Mouse (Mus musculus): Measurements from ENCODE around the gene Eif4b. TPM values are rescaled to one million over a fixed set of nuclear protein-coding genes. Genes with fewer than 3 reads are reported as not detected.
"Not testable (repeated sequence)": the region's sequence is repeated elsewhere in the genome, so short reads cannot be mapped to it uniquely, and the experiment has no call there.

The Eif4b gene
- total RNA-seq, 2 experiments from 2014 or later: 148 to 169 TPM

DNA sequence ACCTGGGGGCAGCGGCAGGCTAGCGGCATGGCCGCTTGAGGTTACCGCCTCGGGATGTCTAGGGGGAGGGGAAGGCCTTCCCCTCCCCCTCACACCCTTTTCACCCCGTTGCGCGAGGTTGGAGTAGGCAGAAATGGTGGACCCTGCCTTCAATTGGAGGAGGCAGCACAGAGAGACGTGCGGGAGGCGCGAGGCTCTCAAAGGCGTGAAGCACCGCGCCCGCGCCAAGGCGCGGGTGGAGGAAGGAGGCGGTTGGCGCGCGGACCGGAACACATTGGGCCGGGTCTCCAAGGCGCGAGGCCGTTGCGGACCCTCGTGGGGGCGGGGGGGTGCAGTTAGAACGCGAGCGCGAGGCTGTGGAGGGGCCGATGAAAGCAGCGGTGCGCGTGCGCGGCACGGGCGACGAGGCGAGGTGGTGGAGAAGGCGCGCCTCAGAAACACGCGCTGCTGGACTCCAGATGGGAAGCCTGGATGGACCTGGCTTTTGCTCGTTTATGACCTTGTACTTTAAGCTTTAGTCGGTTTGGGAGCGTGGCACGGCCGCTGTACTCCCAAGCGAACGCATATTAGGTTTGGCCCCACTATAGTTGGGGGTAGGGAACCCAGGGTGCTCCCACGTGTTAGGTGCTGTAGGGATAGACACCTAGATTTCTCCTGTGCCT is 628 bp downstream of the Eif4b start:
- peak; percentile 39 to 58 for DNase-seq
- intact Hi-C loops (cut with DNase I): loop anchor here (10.0 kb wide), 1 partner anchor 849 kb away; the partner anchor contains the start of gene Grasp

DNA sequence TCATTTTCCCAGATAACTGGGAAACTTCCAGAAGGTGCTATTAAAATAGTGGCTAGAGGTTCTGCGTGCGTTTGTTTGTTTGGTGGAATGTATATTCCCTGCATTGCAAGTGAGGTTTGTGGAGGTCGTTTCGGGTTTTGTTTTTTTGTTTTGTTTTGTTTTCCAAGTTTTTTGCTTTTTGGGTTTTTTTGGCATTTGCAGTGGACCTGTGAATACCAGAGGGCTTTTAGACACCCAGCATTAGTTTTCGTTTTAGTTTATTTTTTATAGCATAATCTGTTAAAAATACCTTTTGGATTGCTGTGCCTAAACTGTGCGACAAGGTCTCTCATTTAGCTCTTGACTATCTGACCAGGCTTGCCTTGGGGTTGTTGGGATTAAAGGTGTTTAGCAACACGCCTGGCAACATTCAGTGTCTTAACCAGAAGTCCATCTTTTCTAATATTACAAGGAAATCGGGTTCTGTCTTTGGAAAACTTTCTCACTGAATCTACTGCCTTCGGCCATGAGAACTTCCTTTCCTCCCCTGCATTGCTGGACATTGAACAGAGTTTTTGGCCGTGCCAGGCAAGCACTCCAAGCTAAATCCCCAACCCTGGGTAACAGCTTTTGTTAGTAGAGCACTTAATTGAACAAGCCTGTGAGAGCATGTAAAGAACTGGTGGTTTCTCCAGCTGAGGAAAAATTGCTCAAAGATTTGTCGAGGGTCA is 1.5 kb downstream of the Eif4b start:
- no peak for DNase-seq
- intact Hi-C loops (cut with DNase I): loop anchor here (10.0 kb wide), 1 partner anchor 850 kb away; the partner anchor contains the start of gene Grasp

DNA sequence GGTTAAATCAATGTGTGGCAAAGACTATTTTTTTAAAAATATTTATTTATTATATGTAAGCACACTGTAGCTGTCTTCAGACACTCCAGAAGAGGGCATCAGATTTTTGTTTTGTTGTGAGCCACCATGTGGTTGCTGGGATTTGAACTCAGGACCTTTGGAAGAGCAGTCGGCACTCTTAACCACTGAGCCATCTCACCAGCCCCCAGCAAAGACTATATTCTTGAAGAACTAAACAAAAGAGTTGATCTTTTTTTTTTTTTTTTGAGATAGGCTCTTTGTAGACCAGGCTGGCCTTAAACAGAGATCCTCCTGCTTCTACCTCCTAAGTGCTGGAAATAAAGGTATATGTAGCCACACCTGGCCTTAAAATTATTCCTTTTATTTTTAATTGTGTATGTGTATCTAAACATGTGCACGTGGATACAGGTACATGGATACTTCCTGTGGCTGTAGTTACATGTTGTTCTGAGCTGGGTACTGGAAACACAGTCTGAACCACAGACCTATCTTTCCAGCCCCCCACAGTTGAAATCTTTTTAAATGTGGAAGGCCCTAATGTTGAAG is 3.6 kb downstream of the Eif4b start:
- DNase-seq: no peak
- intact Hi-C loops (cut with DNase I): loop anchor here (10.0 kb wide), 1 partner anchor 852 kb away; the partner anchor contains the start of gene Grasp

DNA sequence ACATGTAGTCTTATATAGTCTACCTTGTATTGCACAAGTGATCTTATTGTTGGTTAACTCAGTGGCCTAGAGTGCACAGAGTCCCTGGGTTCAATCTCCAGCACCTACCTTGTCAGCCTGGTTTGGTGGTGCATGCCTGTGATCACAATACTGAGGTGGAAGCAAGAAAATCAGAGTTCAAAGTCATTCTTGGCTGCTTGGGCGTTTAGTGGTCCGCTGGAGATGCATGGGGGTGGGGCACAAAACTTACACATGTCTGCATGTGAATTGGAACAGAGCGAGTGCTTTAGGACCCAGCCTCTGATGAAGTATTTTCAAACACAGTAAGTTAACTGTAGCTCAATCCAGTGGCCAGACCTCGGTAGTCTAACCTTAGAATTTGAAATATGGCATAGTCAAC is 5.6 kb downstream of the Eif4b start:
- intact Hi-C loops (cut with DNase I): loop anchor here (10.0 kb wide), 1 partner anchor 854 kb away; the partner anchor contains the start of gene Grasp
- DNase-seq: no peak

DNA sequence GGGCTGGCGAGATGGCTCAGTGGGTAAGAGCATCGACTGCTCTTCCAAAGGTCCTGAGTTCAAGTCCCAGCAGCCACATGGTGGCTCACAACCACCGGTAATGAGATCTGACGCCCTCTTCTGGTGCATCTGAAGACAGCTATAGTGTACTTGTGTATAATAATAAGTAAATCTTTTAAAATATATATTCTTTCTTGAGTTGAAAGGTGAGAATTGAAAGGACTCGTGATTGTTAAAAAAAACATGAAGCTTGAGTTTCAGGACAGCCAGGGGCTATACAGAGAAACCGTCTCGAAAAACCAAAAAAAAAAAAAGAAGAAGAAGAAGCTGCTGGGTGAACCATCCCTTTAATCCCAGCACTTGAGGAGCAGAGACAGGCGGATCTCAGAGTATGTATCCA is 6.4 kb downstream of the Eif4b start:
- intact Hi-C loops (cut with DNase I): loop anchor here (10.0 kb wide), 1 partner anchor 855 kb away; the partner anchor contains the start of gene Grasp

DNA sequence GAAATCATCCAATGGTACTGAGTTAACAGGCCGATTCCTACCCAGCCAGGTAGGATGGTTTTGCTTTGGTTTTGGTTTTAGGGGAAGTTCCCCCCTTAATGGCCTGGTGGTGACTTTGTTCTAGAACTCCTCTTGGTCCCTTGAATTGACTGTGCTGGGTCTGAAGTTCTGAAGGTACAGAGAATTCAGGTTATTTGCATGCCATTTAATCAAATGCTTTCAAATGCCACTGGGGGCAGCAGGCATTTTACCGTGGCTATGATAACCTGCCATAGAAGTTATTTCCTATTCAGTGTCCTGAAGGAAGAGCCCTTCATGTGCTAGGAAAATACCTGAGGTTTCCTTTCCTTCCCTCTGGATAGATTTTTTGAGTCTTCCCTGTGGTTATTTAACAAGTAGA is 6.9 kb downstream of the Eif4b start:
- intact Hi-C loops (cut with DNase I): no loop called here
- DNase-seq: no peak

More for the DNA sequence above, 6.4 kb downstream of the Eif4b start:
- DNase-seq: not testable (repeated sequence)

DNA sequence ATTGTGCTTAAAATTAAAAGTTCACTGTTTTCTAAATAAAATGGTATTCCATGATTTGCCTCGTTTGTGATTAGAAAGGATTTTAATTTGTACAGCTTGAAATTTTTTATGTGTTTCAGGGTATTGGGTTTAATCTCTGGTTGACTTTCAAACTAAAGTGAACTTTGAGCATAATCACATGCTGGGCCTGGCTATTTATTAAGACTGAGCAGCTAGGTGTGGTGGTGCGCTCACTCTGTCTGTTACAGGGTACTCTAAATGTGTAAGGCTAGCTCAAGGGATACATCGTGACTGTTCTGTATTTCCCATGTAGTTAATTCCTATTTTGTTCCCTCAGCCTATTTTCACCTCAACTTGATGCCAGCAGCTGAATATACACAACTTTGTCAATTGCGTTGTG is 8.6 kb downstream of the Eif4b start:
- DNase-seq: no peak
- intact Hi-C loops (cut with DNase I): no loop called here

DNA sequence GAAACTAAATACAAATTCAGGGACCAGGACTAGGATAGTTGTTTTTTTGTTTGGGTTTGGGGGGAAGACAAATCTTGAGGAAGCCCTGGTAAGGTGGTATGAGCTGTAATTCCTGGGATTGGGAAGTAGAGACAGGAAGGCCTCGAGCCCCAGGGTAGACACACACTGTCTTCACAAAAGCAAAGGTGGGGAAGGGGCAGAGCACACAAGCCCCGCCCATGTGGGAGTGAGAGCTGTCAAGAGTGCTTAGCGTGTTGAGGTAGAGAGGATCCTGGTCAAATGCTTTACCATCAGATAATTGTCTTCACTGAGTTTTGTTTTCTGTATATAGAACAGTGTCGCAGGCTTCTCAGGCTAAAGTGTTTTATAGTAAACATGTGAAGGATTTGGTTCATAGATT is 9.5 kb downstream of the Eif4b start:
- intact Hi-C loops (cut with DNase I): no loop called here
- DNase-seq: no peak

DNA sequence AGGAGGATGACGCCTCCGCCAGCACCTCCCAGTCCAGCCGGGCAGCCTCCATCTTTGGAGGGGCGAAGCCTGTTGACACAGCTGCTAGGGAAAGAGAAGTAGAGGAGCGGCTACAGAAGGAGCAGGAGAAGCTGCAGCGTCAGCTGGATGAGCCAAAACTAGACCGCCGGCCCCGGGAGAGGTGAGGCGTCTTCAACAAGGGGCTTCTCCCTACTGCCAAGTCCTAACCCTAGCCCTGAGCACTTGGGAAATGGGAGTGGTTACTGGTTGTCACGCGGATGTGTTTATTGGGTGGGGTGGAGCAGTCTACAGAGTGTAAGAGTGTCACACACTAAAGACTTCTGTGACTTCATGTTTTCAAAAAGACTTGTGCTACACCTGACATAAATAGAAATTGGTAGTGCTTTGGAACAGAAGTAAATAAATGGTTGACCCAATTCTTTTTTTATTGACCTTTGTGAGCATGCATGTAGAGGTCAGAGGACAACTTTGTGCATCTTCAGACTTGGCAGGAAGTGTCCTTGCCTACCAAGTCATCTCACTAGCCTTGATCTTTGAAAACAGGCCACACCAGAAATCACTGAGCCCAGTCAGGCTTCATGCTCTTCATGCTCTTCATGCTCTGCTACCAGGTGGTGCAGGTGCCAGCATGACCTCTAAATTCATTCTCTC is 16.5 kb downstream of the Eif4b start:
- no peak for DNase-seq
- intact Hi-C loops (cut with DNase I): no loop called here

DNA sequence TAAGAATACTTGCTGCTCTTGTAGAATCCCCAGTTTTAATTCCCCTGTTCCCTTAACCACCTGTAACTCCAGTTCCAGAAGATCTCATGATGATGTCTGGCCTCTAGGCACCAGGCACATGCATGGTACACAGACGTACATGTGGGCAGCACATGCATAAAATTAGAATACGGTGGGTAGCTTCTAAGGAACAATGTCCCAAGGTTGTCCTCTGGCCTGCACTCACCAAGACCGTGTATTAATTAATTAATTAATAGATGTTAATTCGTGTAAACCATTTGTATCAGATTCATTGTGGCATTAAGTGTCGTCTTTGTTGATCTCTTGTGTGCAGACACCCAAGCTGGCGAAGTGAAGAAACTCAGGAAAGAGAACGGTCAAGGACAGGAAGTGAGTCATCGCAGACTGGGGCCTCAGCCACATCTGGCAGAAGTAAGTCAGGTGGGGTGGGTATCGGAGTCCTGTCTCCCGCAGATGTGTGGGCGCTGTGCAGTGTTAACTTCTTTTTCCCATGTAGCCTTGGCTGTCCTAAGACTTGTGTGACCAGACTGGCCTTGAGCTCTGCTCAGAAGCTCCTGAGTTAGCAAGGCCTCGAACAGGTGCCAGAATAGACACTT is 17.6 kb downstream of the Eif4b start:
- no peak for DNase-seq
- intact Hi-C loops (cut with DNase I): no loop called here

DNA sequence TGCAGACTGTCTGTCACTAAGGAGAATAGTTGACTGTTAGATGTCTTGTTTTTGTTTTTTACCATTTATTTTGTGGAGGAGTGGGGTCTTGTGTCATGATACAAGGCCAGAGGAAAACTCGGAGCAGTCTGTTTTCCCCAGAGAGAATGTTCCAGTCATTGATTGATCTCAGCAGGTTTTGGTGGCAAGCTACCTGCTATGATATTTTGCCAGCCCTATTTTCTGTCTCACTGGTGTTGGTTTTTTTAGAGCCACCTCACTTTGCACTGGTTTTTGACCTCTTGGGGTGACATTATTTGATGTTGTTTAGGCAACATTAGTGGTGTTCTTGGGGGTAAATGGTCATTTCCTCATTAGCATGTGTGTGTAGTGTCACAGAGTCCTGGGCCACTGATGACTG is 18.1 kb downstream of the Eif4b start:
- no peak for DNase-seq
- intact Hi-C loops (cut with DNase I): no loop called here

DNA sequence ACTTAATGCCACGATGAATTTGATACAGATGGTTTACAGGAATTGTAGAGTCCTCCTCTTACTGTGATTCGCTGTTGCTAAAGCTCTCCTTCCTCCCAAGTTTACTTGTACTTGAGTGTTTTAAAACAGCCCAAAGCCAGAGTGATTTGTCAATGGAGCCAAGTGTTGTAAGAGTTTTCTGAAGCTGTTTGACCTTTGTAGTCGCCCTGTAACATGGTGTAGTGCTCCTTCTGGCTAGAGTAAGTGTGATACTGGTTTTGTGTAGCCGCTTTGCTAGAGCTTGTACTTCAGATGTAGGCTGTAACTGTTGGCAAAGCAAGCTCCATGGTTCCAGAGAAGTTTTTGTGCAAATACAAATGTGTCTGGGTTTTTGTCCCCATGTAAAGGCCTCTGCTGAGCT is 18.6 kb downstream of the Eif4b start:
- no peak for DNase-seq
- intact Hi-C loops (cut with DNase I): no loop called here

DNA sequence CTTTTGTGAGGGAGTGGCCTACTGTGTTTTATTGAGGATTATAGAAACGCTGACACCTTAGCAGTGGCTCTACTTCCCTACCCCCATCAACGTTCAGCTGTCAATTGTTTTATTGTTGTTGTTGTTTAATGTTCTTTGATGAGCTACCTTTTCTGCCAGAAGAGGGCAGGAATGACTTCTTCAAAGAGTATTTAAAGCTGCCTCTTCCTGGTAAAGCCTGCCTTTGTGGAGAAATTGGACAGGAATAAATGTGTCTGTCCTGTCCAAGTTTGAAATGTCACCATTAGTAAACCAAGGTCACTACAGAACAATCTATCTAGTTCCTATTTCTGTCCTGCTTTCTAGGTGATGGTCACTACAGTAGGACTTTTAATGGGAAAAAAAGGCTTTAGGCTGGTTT is 20.6 kb downstream of the Eif4b start:
- intact Hi-C loops (cut with DNase I): no loop called here
- DNase-seq: no peak

DNA sequence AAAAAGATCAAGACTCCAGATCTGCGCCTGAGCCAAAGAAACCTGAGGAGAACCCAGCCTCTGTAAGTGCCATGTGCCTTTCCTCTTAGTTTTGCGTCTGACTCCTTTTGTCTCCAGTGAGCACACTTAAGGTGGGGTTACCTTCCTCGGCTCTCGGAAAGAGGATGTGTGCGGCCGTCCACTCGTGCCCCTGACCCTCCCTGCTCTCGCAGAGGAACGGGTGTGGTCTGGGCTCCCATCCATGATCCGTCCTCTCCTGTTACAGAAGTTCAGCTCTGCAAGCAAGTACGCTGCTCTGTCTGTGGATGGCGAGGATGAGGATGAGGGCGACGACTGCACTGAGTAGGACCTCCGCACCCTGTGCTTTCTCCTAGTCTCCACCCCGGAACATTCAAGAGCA is 21.4 kb downstream of the Eif4b start:
- no peak for DNase-seq
- intact Hi-C loops (cut with DNase I): no loop called here

DNA sequence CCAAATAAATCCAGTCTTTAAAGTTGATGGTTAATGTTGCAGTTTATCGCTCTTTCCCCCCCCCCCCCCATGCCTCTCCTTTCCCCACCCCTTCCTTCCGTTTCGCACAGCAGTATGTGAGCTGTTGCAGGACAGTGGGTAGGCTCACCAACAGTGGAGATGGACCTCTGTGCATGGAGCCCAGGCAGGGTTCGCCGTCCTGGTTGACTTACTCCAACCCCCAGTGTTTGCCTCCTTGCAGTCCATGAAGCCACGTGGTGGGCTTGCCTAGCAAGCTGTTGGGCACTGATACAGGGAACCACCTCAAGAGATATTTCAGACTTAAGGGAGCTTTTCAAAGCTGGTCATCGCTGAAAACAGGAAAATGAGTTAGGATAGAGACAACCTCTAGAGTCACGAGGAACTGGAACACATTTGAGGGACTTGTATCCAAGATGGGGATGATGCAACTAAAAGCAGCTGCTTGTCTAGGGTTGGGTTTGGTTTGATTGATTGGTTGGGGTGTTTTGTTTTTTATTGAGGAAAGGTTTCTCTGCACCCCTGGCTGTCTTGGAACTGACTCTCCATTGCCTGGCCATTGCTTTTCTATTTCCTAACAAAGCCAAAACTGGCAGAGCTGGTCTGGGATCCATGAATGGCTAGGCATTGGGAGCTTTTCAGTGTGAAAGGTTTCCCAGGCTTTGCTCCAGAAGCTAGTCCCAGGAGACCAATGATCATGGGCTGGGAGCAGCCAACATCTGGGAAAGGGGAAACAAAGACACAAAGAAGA is 23.8 kb downstream of the Eif4b start:
- DNase-seq: peak; percentile 57 to 61
- intact Hi-C loops (cut with DNase I): no loop called here

DNA sequence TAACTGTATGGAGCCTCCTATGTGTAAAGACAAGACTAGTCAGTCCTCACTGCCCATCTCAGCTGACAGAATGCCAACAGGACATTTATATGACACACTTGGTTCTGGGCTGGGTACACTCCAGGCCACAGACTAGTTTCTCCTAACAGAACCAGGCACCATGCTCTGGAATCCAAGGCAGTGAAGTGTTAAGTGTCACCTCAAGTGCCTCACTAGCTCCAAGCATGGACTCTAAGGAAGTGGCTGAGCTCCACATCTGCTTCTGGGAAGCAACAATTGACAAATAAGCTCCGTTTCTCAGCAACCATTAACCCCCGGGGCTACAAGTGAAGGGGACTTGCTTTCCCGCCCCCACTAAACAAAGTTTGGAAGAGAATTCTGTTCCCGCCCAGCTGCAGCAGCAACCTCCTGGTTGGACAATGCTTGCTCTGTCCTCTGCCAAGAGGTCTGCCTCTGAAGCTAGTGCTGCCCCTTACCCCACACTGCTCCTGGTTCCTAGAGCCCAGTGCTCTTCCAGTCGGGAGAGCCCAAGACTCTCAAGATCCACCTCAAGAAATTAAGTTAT is 24.5 kb downstream of the Eif4b start:
- intact Hi-C loops (cut with DNase I): no loop called here
- peak; percentile 32 to 38 for DNase-seq

DNA sequence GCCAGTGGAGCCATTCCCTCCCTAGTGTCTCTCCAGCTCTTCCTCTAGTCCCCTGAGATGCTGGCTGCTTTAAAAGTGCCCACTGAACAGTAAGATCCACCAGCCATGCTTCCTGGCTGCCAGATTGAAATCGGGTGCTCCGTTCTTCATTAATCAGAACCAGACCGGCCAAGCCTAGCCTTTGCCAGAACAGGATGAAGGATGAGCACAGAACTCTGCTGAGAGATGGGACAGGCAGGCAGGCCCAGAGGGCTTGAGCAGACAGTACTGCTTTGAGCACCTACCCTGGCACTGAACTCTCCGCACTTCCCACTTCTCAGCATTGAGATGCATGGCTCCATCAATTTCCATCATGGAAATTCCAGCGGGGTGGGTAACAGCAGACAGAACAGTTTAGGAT is 25.7 kb downstream of the Eif4b start:
- no peak for DNase-seq
- intact Hi-C loops (cut with DNase I): no loop called here

DNA sequence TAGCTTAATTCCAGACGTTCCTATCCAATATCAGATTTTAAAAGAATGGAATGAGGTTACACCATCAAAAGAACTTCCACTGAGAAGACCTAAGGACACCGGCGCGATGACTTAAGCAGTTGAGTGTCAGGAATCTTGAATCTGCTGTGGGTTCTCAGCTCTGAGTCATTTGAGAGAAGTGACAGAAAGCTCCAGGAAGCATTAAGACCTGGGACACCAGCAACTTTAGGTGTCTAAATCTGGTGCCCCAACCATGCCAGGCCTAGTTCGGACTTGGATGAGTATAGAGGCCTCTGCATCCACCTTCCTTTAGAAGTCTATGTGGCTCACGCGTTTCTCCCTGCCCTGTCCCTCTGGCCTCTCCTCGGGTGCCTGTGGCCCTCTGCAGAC is 26.2 kb downstream of the Eif4b start:
- intact Hi-C loops (cut with DNase I): no loop called here
- no peak for DNase-seq

DNA sequence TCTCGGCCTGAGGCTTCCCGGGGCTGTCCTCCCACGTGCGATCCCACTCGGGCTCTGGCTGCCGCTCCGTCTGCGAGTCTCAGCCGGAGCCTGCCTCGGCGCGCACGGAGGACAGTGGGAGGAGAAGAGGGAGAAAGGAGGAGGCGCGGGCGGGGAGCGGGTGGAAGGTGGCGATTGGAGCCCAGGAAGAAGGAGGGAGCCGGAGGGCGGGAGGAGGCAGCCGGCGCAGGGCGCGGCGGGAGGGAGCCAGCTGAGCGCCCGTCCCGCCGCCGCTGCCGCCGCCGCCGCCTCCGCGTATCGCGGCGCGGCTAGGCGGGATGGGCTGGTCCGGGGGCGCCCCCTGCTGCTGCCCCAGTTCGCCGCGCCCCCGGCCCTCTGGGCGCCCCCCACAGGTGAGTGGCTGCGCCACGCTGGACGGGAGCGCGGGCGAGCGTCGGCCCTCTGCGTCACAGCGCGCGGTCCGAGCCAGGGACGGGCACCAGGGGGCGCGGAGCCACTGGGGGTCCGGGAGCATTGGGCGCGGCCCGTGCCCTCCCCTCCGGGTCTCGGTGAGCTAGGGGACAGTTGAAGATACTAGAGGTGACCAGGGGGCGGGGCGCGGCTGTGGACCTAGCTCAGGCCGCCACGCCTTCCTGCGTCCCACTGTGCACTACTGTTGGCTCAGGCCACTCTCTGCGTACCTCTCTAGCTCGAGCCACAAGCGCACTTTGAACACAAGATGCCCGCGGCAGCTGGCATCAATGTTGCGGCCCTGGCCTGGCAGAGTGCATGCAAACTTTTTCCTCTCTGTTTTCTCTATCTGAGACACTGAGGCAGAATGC is 26.8 kb downstream of the Eif4b start, which contains the start of gene Tns2:
Gene Tns2 (plus strand): TSS at position 253 of the 821 bp plus-strand sequence.
- intact Hi-C loops (cut with DNase I): no loop called here
- peak; percentile 81 to 87 for DNase-seq
